Mouse (Mus musculus): ENCODE measurements around the gene Tead2.

- TF ChIP-seq CTCF (IDR thresholded peaks at IDR 0.05; ENCODE audit: low read depth) (no peak), EP300 (optimal IDR thresholded peaks at IDR 0.05) (no peak)
These were observed 40.2 kb upstream of the Tead2 start for GRCm38 (mm10) chr7:45175398-45175797.

Measured in stomach, postnatal 0 days (tissue).